In genomic region chr19:26604755-26605300, GRCm38 (mm10) we compare ENCODE assay signal across 8 mouse cellular contexts. TPM values are rescaled to one million over a fixed set of nuclear protein-coding genes. Genes with fewer than 3 reads are reported as not detected.
A peak's percentile ranks its signal among the peaks of the same experiment; 100 is the strongest.
DNase-seq lines count a peak whose midpoint lies in the region; ATAC-seq lines count a peak whose summit lies in the region.

Gene Smarca2, plus strand, starts transcription at chr19:26605050.

- ATAC-seq in megakaryocyte, adult 5-6 weeks (ENCODE audit: poor library complexity, severe bottlenecking) = peak; percentile 71

- DNase-seq in adipocyte (ENCODE audit: low spot score) = peak; percentile 90
- peak; percentile 91 for DNase-seq in embryo, embryonic 10 days (ENCODE audit: low spot score)
- peak; percentile 97 for DNase-seq in gastrocnemius, postnatal 10 days
- DNase-seq in induced T-regulatory cell, adult 2 months (ENCODE audit: low read depth) = peak; percentile 97
- peak; percentile 92 to 98 for DNase-seq in left cerebral cortex, adult 8-10 months (ENCODE audit: low spot score in 2 of 2)
- peak; percentile 99 for DNase-seq in right cerebral cortex, adult 18-20 months
- peak; percentile 96 for DNase-seq in urinary bladder, adult 2 months (ENCODE audit: low spot score)

RNA-seq across cellular contexts. Expression of gene Smarca2, which starts in this region (rescaled TPM):
- total RNA-seq in gastrocnemius, postnatal 10 days (2021) = 10 to 100 TPM; 47.1 to 50.7 TPM
- 100 to 1,000 TPM; 241 to 319 (median 271) TPM for total RNA-seq in left cerebral cortex, adult 8-10 months (2022)
- total RNA-seq in megakaryocyte, adult 5-6 weeks (2015) = 49.8 and 63.8 TPM in 2 replicates
- 49.6 and 51.4 TPM in 2 replicates for total RNA-seq in megakaryocyte, adult 5-6 weeks (2017)
- 72.7 and 92.8 TPM in 2 replicates for polyA plus RNA-seq in urinary bladder, adult 2 months (2012; rRNA removed)

Comparison
In these comparisons a context has a peak if more than half of its experiments do, and no peak if none do; other contexts are left out.
1. Peak in every context shown above with its lines: DNase-seq and ATAC-seq.